Mouse (Mus musculus) lung, postnatal 0 days (tissue): ENCODE results near the gene Baz2b. TPM values are rescaled to one million over a fixed set of nuclear protein-coding genes. Genes with fewer than 3 reads are reported as not detected.

ENCODE experiments used
- ATAC-seq: fragments of 200-750 bp; cut with Nextera tagmentation; 2 replicates; pipeline ENCODE4 v1.8.0; 2017; ENCODE audit warnings: moderate library complexity
- DNase-seq: peaks from one replicate; pipeline ENCODE4 v3.0.0-alpha.2; 2016; ENCODE audit warnings: low spot score
- H3K27ac ChIP-seq: fragments of 300-500 bp; sonication (generic); 2 replicates; pipeline ENCODE4 v1.5.1; 2014; ENCODE audit warnings: antibody characterized with exemption, mild to moderate bottlenecking, low read length, mixed read lengths
- H3K27me3 ChIP-seq: fragments of 300-500 bp; sonication (generic); replicated peaks from 2 replicates; pipeline ENCODE4 v1.6.1; 2014; ENCODE audit warnings: low read length, mixed read lengths; ENCODE audit not compliant: insufficient read depth
- H3K36me3 ChIP-seq: fragments of 300-500 bp; sonication (generic); 2 replicates; pipeline ENCODE4 v1.6.1; 2014; ENCODE audit warnings: low read length, mixed read lengths; ENCODE audit not compliant: insufficient read depth
- H3K4me1 ChIP-seq: fragments of 300-500 bp; sonication (generic); 2 replicates; pipeline ENCODE4 v1.6.1; 2014; ENCODE audit warnings: antibody characterized with exemption, low read depth, low read length, mixed read lengths; ENCODE audit not compliant: insufficient read depth
- H3K4me2 ChIP-seq: fragments of 300-500 bp; sonication (generic); replicated peaks from 2 replicates; pipeline ENCODE4 v1.6.1; 2014; ENCODE audit warnings: low read depth, mild to moderate bottlenecking, low read length, moderate library complexity, mixed read lengths
- H3K4me3 ChIP-seq: fragments of 300-500 bp; sonication (generic); 2 replicates; pipeline ENCODE4 v1.5.1; 2014; ENCODE audit warnings: low read depth, low read length
- H3K9ac ChIP-seq: fragments of 300-500 bp; sonication (generic); replicated peaks from 2 replicates; pipeline ENCODE4 v1.6.1; 2014; ENCODE audit warnings: low read depth, mild to moderate bottlenecking
- H3K9me3 ChIP-seq: fragments of 300-500 bp; sonication (generic); 2 replicates; pipeline ENCODE4 v1.6.1; 2016; ENCODE audit warnings: low read length, mixed read lengths
- CTCF ChIP-seq: IDR thresholded peaks from 2 replicates; pipeline ENCODE4 v1.5.1; 2016; ENCODE audit warnings: antibody characterized with exemption, mild to moderate bottlenecking
- EP300 ChIP-seq: IDR thresholded peaks from 2 replicates; pipeline ENCODE4 v1.6.1; 2016; ENCODE audit warnings: antibody characterized with exemption, mild to moderate bottlenecking, control low read depth
- WGBS: fragments of 180-500 bp; shearing (Covaris S2); extraction: QIAGEN DNeasy Blood & Tissue Kit; methylation state at CpG from one replicate; pipeline ENCODE4 v1.1.7; 2014; 5-methylcytosine and 5-hydroxymethylcytosine counted together
- polyA plus RNA-seq: library from polyadenylated mRNA; unstranded; fragments of >200 nt; fragmentation: Nextera tagmentation; extraction: Ambion mirVana; gene quantifications from 2 replicates; pipeline ENCODE4 v1.2.1, GENCODE M21; 2015

Gene Baz2b
- polyA plus RNA-seq, 1 experiment from 2014 or later = 63.0 TPM

- DNase-seq (no peak), ATAC-seq (no peak)
- Histone ChIP-seq H3K36me3 (no peaks in the 10 kb centered on the region), H3K4me3 (no peak overlapping the region), H3K27ac (no peak overlapping the region), H3K4me1 (no peaks in the 10 kb centered on the region), H3K9ac (no peak overlapping the region), H3K4me2 (no peak overlapping the region), H3K9me3 (no peaks in the 10 kb centered on the region), H3K27me3 (no peaks in the 10 kb centered on the region)
- WGBS = 48% methylated on average over 10 of the region's 10 CpGs
- TF ChIP-seq EP300 (no peak), CTCF (no peak)
Measured at GRCm38 (mm10) chr2:60132269-60133042, 77.2 kb downstream of the Baz2b start.

DNA sequence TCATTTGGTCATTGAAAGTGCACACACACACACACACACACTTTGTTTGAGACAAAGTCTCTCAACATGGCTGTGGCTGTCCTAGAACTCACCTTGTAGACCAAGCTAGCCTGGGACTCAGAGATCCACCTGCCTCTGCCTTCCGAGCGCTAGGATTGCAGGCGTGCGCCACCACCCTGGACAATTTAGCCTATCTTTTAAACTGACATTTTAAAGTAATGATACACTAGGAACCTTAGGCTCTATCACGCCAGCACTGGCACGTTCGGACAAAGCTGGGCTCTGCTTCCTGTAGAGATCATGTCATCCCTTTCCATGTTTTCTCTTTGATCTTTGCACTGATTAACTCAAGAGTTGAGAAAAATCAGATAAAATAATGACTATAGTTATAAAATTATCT is 81.0 kb downstream of the Baz2b start:
- H3K4me2 ChIP-seq = no peak overlapping the region
- TF ChIP-seq EP300 (no peak), CTCF (no peak)
- no peaks in the 10 kb centered on the region for H3K9me3 ChIP-seq
- DNase-seq = no peak
- H3K27ac ChIP-seq = no peak overlapping the region
- no peak overlapping the region for H3K9ac ChIP-seq
- H3K4me1 ChIP-seq = no peaks in the 10 kb centered on the region
- no peak for ATAC-seq
- H3K36me3 ChIP-seq = no peaks in the 10 kb centered on the region
- WGBS = 91% methylated on average over 7 of the region's 7 CpGs
- H3K4me3 ChIP-seq = no peak overlapping the region
- no peaks in the 10 kb centered on the region for H3K27me3 ChIP-seq

- ATAC-seq (no peak), DNase-seq (no peak)
- WGBS = 67% methylated on average over 7 of the region's 7 CpGs
- peak overlapping the region; percentile 55; the same call in 1 of the 2 replicates for H3K4me2 ChIP-seq
- no peaks in the 10 kb centered on the region for H3K9me3 ChIP-seq
- TF ChIP-seq EP300 = no peak
- TF ChIP-seq CTCF = no peak
- no peak overlapping the region for H3K27ac ChIP-seq
- H3K4me3 ChIP-seq = no peak overlapping the region
- no peaks in the 10 kb centered on the region for H3K36me3 ChIP-seq
- no peaks in the 10 kb centered on the region for H3K27me3 ChIP-seq
- peaks cover 3% of the 10 kb centered on the region; the same call in 1 of the 2 replicates for H3K4me1 ChIP-seq
- no peak overlapping the region for H3K9ac ChIP-seq
Measured at GRCm38 (mm10) chr2:60126831-60127230, 82.8 kb downstream of the Baz2b start.

DNA sequence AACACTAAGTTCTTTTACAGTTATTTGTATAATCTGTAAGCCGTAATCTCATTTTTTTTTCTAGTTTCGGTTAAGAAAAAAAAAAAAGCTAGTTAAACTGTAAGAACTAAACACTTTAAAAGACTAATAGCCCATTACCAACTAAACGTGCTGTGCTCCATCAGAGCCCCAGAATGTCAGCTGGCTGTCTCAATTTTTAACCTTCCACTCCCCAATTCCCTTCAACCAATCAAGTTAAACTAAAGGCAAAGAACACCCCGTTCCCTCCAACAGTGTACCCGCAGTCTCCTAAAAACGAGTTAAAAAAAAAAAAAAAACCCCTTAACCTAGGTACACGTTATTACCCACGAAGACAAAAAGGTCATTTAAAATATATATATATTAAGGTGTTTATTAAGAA is 83.3 kb downstream of the Baz2b start:
- H3K27me3 ChIP-seq = no peaks in the 10 kb centered on the region
- no peaks in the 10 kb centered on the region for H3K36me3 ChIP-seq
- TF ChIP-seq EP300 (no peak), CTCF (no peak)
- peak overlapping the region; percentile 100 for H3K4me3 ChIP-seq
- peak; percentile 33 for DNase-seq
- 0 out of 2 replicates have a peak overlapping the region, but pooled peaks have one; percentile 100 for H3K9ac ChIP-seq
- 14% methylated on average over 8 of the region's 8 CpGs for WGBS
- no peak overlapping the region for H3K27ac ChIP-seq
- ATAC-seq = no peak
- H3K9me3 ChIP-seq = no peaks in the 10 kb centered on the region
- peaks cover 3% of the 10 kb centered on the region; the same call in 1 of the 2 replicates for H3K4me1 ChIP-seq
- peak overlapping the region; percentile 55; the same call in 1 of the 2 replicates for H3K4me2 ChIP-seq

DNA sequence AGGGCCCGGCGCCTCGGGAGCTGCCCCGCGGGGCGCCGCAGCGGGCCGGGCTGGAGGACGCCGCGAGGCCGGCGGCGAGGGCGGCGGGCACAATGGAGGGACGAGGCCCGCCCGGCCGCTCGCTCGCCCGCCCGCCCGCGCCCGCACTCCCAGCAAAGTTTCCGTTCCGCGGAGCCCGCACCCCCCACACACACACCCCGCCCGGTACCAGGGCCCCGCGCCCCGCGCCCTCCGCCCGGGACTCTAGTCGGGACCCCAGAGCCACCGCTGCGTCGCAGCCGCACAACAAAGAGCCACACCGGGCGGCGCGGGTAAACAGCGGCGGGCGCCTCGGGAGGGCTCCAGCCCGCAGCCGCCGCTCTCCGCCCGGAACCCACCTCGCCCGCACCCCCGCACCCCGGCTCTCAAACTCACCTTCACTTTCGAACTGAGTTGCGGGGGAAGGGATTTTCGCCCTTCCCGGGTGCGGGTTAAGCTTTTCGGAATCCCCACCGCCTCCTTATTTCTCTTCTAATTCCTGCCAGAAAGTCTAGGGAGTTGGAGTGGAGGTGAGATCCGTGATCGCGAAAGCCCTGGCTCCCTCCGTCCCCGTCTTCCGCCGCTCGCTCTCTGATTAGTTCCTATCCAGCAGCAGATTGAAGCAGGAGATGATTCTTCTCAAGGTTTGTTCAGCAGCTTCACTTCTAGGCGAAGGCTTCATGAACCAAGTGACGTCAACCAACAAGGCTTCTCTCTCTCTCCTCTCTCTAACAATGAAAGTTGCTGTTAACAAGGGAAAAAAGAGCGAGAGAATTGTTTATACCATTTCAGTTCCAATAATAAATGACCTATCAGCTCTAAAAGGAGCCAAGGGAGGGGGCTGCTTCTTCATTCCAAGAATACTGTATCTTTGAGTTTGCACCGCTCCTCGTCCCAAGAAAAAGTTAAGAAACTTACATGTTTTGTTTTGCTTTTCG is 84.3 kb downstream of the Baz2b start:
- DNase-seq = peak; percentile 90

DNA sequence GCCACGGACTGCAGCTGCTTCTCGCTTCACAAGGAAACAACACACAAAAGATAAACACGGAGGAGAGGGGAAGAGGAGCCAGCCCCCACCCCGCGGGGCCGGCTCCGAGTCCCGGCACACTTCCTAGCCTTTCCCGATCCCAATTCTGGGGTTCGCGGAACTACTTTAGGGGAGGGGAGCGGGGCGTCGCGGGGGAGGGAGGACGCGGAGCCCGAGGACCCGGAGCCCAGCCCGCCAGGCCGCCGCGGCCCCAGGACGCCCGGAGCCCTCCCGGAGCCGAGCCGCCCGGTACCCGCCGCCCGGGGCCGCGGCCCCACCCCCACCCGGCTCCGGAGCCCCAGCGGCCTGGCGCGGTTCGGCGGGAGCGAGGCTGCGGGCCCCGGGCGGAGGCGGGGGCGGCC is 85.0 kb downstream of the Baz2b start:
- DNase-seq (peak; percentile 86), ATAC-seq (peak; percentile 87)
- peaks cover 3% of the 10 kb centered on the region; the same call in 1 of the 2 replicates for H3K4me1 ChIP-seq
- H3K36me3 ChIP-seq = no peaks in the 10 kb centered on the region
- peak overlapping the region; percentile 100 for H3K9ac ChIP-seq
- H3K4me3 ChIP-seq = peak overlapping the region; percentile 100
- H3K27me3 ChIP-seq = no peaks in the 10 kb centered on the region
- peak overlapping the region; percentile 55 for H3K4me2 ChIP-seq
- H3K9me3 ChIP-seq = no peaks in the 10 kb centered on the region
- 0% methylated on average over 23 of the region's 47 CpGs for WGBS
- H3K27ac ChIP-seq = peak overlapping the region; percentile 100
- TF ChIP-seq EP300 (no peak), CTCF (no peak)

More for the DNA sequence above, 84.3 kb downstream of the Baz2b start:
- no peaks in the 10 kb centered on the region for H3K27me3 ChIP-seq
- H3K9ac ChIP-seq = peak overlapping the region; percentile 100
- peak overlapping the region; percentile 55 for H3K4me2 ChIP-seq
- peak overlapping the region; percentile 100 for H3K4me3 ChIP-seq
- under 1% methylated on average over 44 of the region's 83 CpGs for WGBS
- TF ChIP-seq EP300 = no peak
- no peaks in the 10 kb centered on the region for H3K36me3 ChIP-seq
- H3K9me3 ChIP-seq = no peaks in the 10 kb centered on the region
- peaks cover 3% of the 10 kb centered on the region; the same call in 1 of the 2 replicates for H3K4me1 ChIP-seq
- ATAC-seq = peak; percentile 78
- peak overlapping the region; percentile 100 for H3K27ac ChIP-seq
